Mouse (Mus musculus): ENCODE measurements around the gene Bak1. TPM values are rescaled to one million over a fixed set of nuclear protein-coding genes. Genes with fewer than 3 reads are reported as not detected.
"Not testable (repeated sequence)": the region's sequence is repeated elsewhere in the genome, so short reads cannot be mapped to it uniquely, and the experiment has no call there.

The Bak1 gene
- total and polyA plus RNA-seq, 3 experiments: 15.0 to 35.0 (median 16.9) TPM

- H3K4me3 ChIP-seq: no peak overlapping the region
- peaks cover 8% of the 10 kb centered on the region for H3K4me1 ChIP-seq (ENCODE audit: control insufficient read depth, insufficient read depth, low read length)
- DNase-seq: no peak
- no peaks in the 10 kb centered on the region for H3K36me3 ChIP-seq (ENCODE audit: control insufficient read depth, insufficient read depth, low read length)
- H3K27me3 ChIP-seq (ENCODE audit: control insufficient read depth, insufficient read depth, low read length): no peaks in the 10 kb centered on the region
- H3K79me2 ChIP-seq (replicated peaks; ENCODE audit: control insufficient read depth, insufficient read depth, low read length): no peaks in the 10 kb centered on the region
- intact Hi-C loops (cut with DNase I): no loop called here
- no peak overlapping the region for H3K9ac ChIP-seq (ENCODE audit: low read depth, low read length)
- TF ChIP-seq CTCF (IDR thresholded peaks at IDR 0.05): no peak
- TF ChIP-seq POLR2A (IDR thresholded peaks at IDR 0.05; ENCODE audit: insufficient read depth, low read depth, low read length): no peak
- no peak for TF ChIP-seq EP300 (IDR thresholded peaks at IDR 0.05; ENCODE audit: insufficient read depth, low read depth, low read length)
- no peak overlapping the region for H3K27ac ChIP-seq
Measured at GRCm38 (mm10) chr17:26990521-26990920, 38.3 kb downstream of the Bak1 start.

GRCm38 (mm10) chr17:26985503-26986179 is 43.2 kb downstream of the Bak1 start:
- Histone ChIP-seq H3K27me3 (ENCODE audit: control insufficient read depth, insufficient read depth, low read length) (no peaks in the 10 kb centered on the region), H3K27ac (no peak overlapping the region), H3K36me3 (ENCODE audit: control insufficient read depth, insufficient read depth, low read length) (no peaks in the 10 kb centered on the region), H3K4me1 (ENCODE audit: control insufficient read depth, insufficient read depth, low read length) (no peaks in the 10 kb centered on the region), H3K9ac (ENCODE audit: low read depth, low read length) (no peak overlapping the region), H3K79me2 (replicated peaks; ENCODE audit: control insufficient read depth, insufficient read depth, low read length) (no peaks in the 10 kb centered on the region), H3K4me3 (no peak overlapping the region)
- intact Hi-C loops (cut with DNase I): no loop called here
- TF ChIP-seq POLR2A (IDR thresholded peaks at IDR 0.05; ENCODE audit: insufficient read depth, low read depth, low read length) (no peak), CTCF (IDR thresholded peaks at IDR 0.05) (no peak), EP300 (IDR thresholded peaks at IDR 0.05; ENCODE audit: insufficient read depth, low read depth, low read length) (no peak)
- no peak for DNase-seq
- 88% methylated on average over 10 of the region's 10 CpGs for WGBS

- TF ChIP-seq CTCF (IDR thresholded peaks at IDR 0.05): no peak
- no peak for TF ChIP-seq EP300 (IDR thresholded peaks at IDR 0.05; ENCODE audit: insufficient read depth, low read depth, low read length)
- TF ChIP-seq POLR2A (IDR thresholded peaks at IDR 0.05; ENCODE audit: insufficient read depth, low read depth, low read length): no peak
- Histone ChIP-seq H3K27ac (no peak overlapping the region), H3K4me3 (no peak overlapping the region), H3K79me2 (replicated peaks; ENCODE audit: control insufficient read depth, insufficient read depth, low read length) (no peaks in the 10 kb centered on the region), H3K4me1 (ENCODE audit: control insufficient read depth, insufficient read depth, low read length) (no peaks in the 10 kb centered on the region), H3K27me3 (ENCODE audit: control insufficient read depth, insufficient read depth, low read length) (no peaks in the 10 kb centered on the region), H3K9ac (ENCODE audit: low read depth, low read length) (no peak overlapping the region), H3K36me3 (ENCODE audit: control insufficient read depth, insufficient read depth, low read length) (no peaks in the 10 kb centered on the region)
- WGBS: 75% methylated on average over 4 of the region's 4 CpGs
- no peak for DNase-seq
- intact Hi-C loops (cut with DNase I): no loop called here
Measured at GRCm38 (mm10) chr17:26983382-26983781, 45.4 kb downstream of the Bak1 start.

- Histone ChIP-seq H3K4me3 (no peak overlapping the region), H3K9ac (ENCODE audit: low read depth, low read length) (no peak overlapping the region), H3K4me1 (ENCODE audit: control insufficient read depth, insufficient read depth, low read length) (no peaks in the 10 kb centered on the region), H3K27ac (no peak overlapping the region), H3K36me3 (ENCODE audit: control insufficient read depth, insufficient read depth, low read length) (no peaks in the 10 kb centered on the region), H3K79me2 (replicated peaks; ENCODE audit: control insufficient read depth, insufficient read depth, low read length) (no peaks in the 10 kb centered on the region), H3K27me3 (ENCODE audit: control insufficient read depth, insufficient read depth, low read length) (no peaks in the 10 kb centered on the region)
- TF ChIP-seq EP300 (IDR thresholded peaks at IDR 0.05; ENCODE audit: insufficient read depth, low read depth, low read length) (no peak), POLR2A (IDR thresholded peaks at IDR 0.05; ENCODE audit: insufficient read depth, low read depth, low read length) (no peak), CTCF (IDR thresholded peaks at IDR 0.05) (no peak)
- intact Hi-C loops (cut with DNase I): no loop called here
- no peak for DNase-seq
- WGBS: 40% methylated on average over 2 of the region's 2 CpGs
Measured at GRCm38 (mm10) chr17:26981050-26981449, 47.8 kb downstream of the Bak1 start.

- Histone ChIP-seq H3K27ac (no peak overlapping the region), H3K4me1 (ENCODE audit: control insufficient read depth, insufficient read depth, low read length) (0 out of 2 replicates have a peak, but pooled peaks cover 1% of the 10 kb centered on the region), H3K4me3 (no peak overlapping the region), H3K27me3 (ENCODE audit: control insufficient read depth, insufficient read depth, low read length) (no peaks in the 10 kb centered on the region), H3K9ac (ENCODE audit: low read depth, low read length) (no peak overlapping the region), H3K79me2 (replicated peaks; ENCODE audit: control insufficient read depth, insufficient read depth, low read length) (no peaks in the 10 kb centered on the region), H3K36me3 (ENCODE audit: control insufficient read depth, insufficient read depth, low read length) (no peaks in the 10 kb centered on the region)
- 64% methylated on average over 2 of the region's 2 CpGs for WGBS
- DNase-seq: no peak
- TF ChIP-seq POLR2A (IDR thresholded peaks at IDR 0.05; ENCODE audit: insufficient read depth, low read depth, low read length) (no peak), EP300 (IDR thresholded peaks at IDR 0.05; ENCODE audit: insufficient read depth, low read depth, low read length) (no peak), CTCF (IDR thresholded peaks at IDR 0.05) (no peak)
- intact Hi-C loops (cut with DNase I): no loop called here
Measured at GRCm38 (mm10) chr17:26979426-26979825, 49.4 kb downstream of the Bak1 start.

GRCm38 (mm10) chr17:26977354-26977753 is 51.5 kb downstream of the Bak1 start:
- H3K27ac ChIP-seq; H3K4me1 ChIP-seq (ENCODE audit: control insufficient read depth, insufficient read depth, low read length); H3K27me3 ChIP-seq (ENCODE audit: control insufficient read depth, insufficient read depth, low read length); H3K79me2 ChIP-seq (replicated peaks; ENCODE audit: control insufficient read depth, insufficient read depth, low read length); H3K4me3 ChIP-seq; H3K9ac ChIP-seq (ENCODE audit: low read depth, low read length); H3K36me3 ChIP-seq (ENCODE audit: control insufficient read depth, insufficient read depth, low read length); DNase-seq; intact Hi-C loops (cut with DNase I): not testable (repeated sequence)
- 0 out of 2 replicates have a peak, but pooled peaks have one; percentile 16 for TF ChIP-seq CTCF (IDR thresholded peaks at IDR 0.05)
- WGBS: 93% methylated on average over 6 of the region's 6 CpGs

All from heart, adult 2 months (tissue).